Mouse (Mus musculus): ENCODE results near the gene Pik3r2. TPM values are rescaled to one million over a fixed set of nuclear protein-coding genes. Genes with fewer than 3 reads are reported as not detected.

The Pik3r2 gene
- polyA plus RNA-seq, 1 experiment from 2014 or later: 8.9 TPM

- no peaks in the 10 kb centered on the region for H3K27me3 ChIP-seq (ENCODE audit: insufficient read depth, low read length)
- 90% methylated on average over 25 of the region's 25 CpGs for WGBS (ENCODE audit: insufficient replicate concordance)
- H3K36me3 ChIP-seq (replicated peaks; ENCODE audit: insufficient read depth, low read length): peaks cover 77% of the 10 kb centered on the region
- TF ChIP-seq CTCF (IDR thresholded peaks at IDR 0.05; ENCODE audit: low read depth) (no peak), EP300 (IDR thresholded peaks at IDR 0.05; ENCODE audit: low read depth) (no peak)
- H3K4me2 ChIP-seq (ENCODE audit: low read depth, low read length): no peak overlapping the region
- no peak overlapping the region for H3K27ac ChIP-seq (ENCODE audit: low read depth)
- DNase-seq: no peak
- H3K9me3 ChIP-seq (ENCODE audit: low read length): no peaks in the 10 kb centered on the region
- ATAC-seq: no peak
- no peak overlapping the region for H3K4me3 ChIP-seq (ENCODE audit: low read depth, low read length)
- no peak overlapping the region for H3K9ac ChIP-seq (replicated peaks)
- H3K4me1 ChIP-seq (ENCODE audit: insufficient read depth): peaks cover 15% of the 10 kb centered on the region
These were observed 10.0 kb upstream of the Pik3r2 start for GRCm38 (mm10) chr8:70786291-70787050.

DNA sequence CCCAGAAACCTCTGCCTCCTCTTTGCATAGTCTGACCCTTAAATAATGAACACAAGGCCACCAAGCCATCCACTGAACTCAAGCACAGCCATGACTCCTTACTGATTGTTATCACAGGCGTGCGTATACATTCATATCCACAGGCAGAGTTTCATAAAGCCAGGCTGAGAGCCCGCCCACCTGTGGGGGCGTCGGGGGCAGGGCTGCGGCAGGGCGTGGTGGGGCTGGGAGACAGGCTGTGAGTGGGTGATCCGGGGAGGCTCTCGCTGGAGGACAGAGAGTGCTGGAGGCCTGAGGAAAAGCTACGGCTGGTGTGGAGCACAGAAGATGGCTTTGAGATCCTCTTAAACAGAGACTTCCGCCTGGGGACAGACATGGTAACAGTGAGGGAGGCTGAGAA is 3.6 kb upstream of the Pik3r2 start:
- H3K4me2 ChIP-seq (ENCODE audit: low read depth, low read length): no peak overlapping the region
- H3K9me3 ChIP-seq (ENCODE audit: low read length): no peaks in the 10 kb centered on the region
- peaks cover 25% of the 10 kb centered on the region for H3K4me1 ChIP-seq (ENCODE audit: insufficient read depth)
- no peak overlapping the region for H3K4me3 ChIP-seq (ENCODE audit: low read depth, low read length)
- TF ChIP-seq CTCF (IDR thresholded peaks at IDR 0.05; ENCODE audit: low read depth) (no peak), EP300 (IDR thresholded peaks at IDR 0.05; ENCODE audit: low read depth) (no peak)
- H3K9ac ChIP-seq (replicated peaks): no peak overlapping the region
- ATAC-seq (no peak), DNase-seq (no peak)
- no peak overlapping the region for H3K27ac ChIP-seq (ENCODE audit: low read depth)
- peaks cover 59% of the 10 kb centered on the region for H3K36me3 ChIP-seq (replicated peaks; ENCODE audit: insufficient read depth, low read length)
- WGBS (ENCODE audit: insufficient replicate concordance): 65% methylated on average over 11 of the region's 11 CpGs
- no peaks in the 10 kb centered on the region for H3K27me3 ChIP-seq (ENCODE audit: insufficient read depth, low read length)

DNA sequence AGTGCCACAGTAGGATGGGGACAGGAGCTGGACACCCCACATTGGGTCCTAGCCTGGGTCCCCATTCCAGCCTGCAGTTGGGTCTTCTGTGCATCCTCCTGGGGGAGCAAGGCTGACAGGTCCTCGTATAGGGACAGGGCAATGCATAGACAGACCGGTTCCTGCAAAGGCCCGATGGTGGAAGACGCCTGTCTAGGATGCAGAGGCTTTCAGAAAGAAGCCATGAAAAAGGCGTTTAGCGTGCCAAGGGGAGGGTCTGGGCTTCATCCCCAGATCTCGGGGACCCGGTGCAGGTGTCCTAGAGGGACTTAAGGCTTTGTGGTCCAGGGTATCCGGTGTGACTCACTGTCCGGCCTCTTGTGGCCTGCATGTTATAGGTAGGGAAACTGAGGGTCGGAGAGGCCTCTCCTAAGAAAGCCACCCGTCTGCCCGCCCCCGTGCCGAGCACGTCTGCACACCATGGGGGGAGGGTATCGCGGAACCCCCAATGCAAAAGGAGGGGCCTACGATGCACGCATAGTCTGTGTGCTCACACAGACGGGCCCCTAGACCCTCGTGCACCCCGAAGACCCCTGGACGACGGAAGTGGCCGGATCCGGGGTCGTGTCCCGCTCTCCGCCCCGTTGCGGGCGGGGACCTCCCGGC is 540 bp downstream of the Pik3r2 start:
- TF ChIP-seq EP300 (IDR thresholded peaks at IDR 0.05; ENCODE audit: low read depth): no peak
- DNase-seq (no peak), ATAC-seq (no peak)
- H3K27me3 ChIP-seq (ENCODE audit: insufficient read depth, low read length): no peaks in the 10 kb centered on the region
- no peaks in the 10 kb centered on the region for H3K9me3 ChIP-seq (ENCODE audit: low read length)
- H3K4me2 ChIP-seq (ENCODE audit: low read depth, low read length): peak overlapping the region; percentile 99
- 2% methylated on average over 34 of the region's 34 CpGs for WGBS (ENCODE audit: insufficient replicate concordance)
- peak overlapping the region; percentile 63 for H3K4me3 ChIP-seq (ENCODE audit: low read depth, low read length)
- peak overlapping the region; percentile 88 for H3K9ac ChIP-seq (replicated peaks)
- peaks cover 38% of the 10 kb centered on the region for H3K4me1 ChIP-seq (ENCODE audit: insufficient read depth)
- peak overlapping the region; percentile 49 for H3K27ac ChIP-seq (ENCODE audit: low read depth)
- H3K36me3 ChIP-seq (replicated peaks; ENCODE audit: insufficient read depth, low read length): peaks cover 33% of the 10 kb centered on the region

GRCm38 (mm10) chr8:70775227-70775626 is 1.3 kb downstream of the Pik3r2 start:
- no peaks in the 10 kb centered on the region for H3K27me3 ChIP-seq (ENCODE audit: insufficient read depth, low read length)
- H3K9me3 ChIP-seq (ENCODE audit: low read length): no peaks in the 10 kb centered on the region
- no peak overlapping the region for H3K4me3 ChIP-seq (ENCODE audit: low read depth, low read length)
- H3K36me3 ChIP-seq (replicated peaks; ENCODE audit: insufficient read depth, low read length): peaks cover 33% of the 10 kb centered on the region
- peak overlapping the region; percentile 88 for H3K9ac ChIP-seq (replicated peaks)
- H3K27ac ChIP-seq (ENCODE audit: low read depth): peak overlapping the region; percentile 16; the same call in 1 of the 2 replicates
- WGBS (ENCODE audit: insufficient replicate concordance): 87% methylated on average over 5 of the region's 5 CpGs
- DNase-seq (no peak), ATAC-seq (no peak)
- peak overlapping the region; percentile 99 for H3K4me2 ChIP-seq (ENCODE audit: low read depth, low read length)
- peaks cover 38% of the 10 kb centered on the region for H3K4me1 ChIP-seq (ENCODE audit: insufficient read depth)
- no peak for TF ChIP-seq EP300 (IDR thresholded peaks at IDR 0.05; ENCODE audit: low read depth)
- no peak for TF ChIP-seq CTCF (IDR thresholded peaks at IDR 0.05; ENCODE audit: low read depth)

DNA sequence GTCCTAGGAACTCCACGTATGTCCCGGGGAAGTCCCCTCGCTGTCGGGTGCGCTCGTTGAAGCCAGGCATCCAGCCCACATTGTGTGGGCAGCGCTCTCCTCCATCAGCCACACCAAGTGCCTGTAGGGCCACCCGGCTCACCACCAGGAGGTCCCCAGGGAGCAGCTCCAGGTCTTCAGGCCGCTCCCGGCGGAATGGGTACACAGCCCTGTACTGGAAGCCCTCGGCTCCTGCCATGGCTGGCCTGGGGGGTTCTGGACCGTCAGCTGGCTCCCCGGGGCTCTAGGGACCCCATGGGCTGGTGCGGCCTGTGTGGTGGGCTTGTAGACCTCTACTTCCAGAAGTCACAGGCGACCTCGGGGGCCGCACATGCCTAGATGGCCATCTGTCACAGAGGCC is 1.8 kb downstream of the Pik3r2 start:
- Histone ChIP-seq H3K36me3 (replicated peaks; ENCODE audit: insufficient read depth, low read length) (peaks cover 29% of the 10 kb centered on the region), H3K9me3 (ENCODE audit: low read length) (no peaks in the 10 kb centered on the region), H3K27ac (ENCODE audit: low read depth) (no peak overlapping the region), H3K4me1 (ENCODE audit: insufficient read depth) (peaks cover 38% of the 10 kb centered on the region), H3K27me3 (ENCODE audit: insufficient read depth, low read length) (no peaks in the 10 kb centered on the region), H3K4me3 (ENCODE audit: low read depth, low read length) (no peak overlapping the region), H3K4me2 (ENCODE audit: low read depth, low read length) (no peak overlapping the region), H3K9ac (replicated peaks) (no peak overlapping the region; the same call in 1 of the 2 replicates)
- WGBS (ENCODE audit: insufficient replicate concordance): 89% methylated on average over 18 of the region's 18 CpGs
- ATAC-seq: no peak
- no peak for DNase-seq
- TF ChIP-seq CTCF (IDR thresholded peaks at IDR 0.05; ENCODE audit: low read depth) (no peak), EP300 (IDR thresholded peaks at IDR 0.05; ENCODE audit: low read depth) (no peak)

- DNase-seq (peak; percentile 72), ATAC-seq (no peak)
- Histone ChIP-seq H3K4me3 (ENCODE audit: low read depth, low read length) (no peak overlapping the region), H3K9me3 (ENCODE audit: low read length) (no peaks in the 10 kb centered on the region), H3K27me3 (ENCODE audit: insufficient read depth, low read length) (no peaks in the 10 kb centered on the region), H3K4me1 (ENCODE audit: insufficient read depth) (peaks cover 45% of the 10 kb centered on the region), H3K27ac (ENCODE audit: low read depth) (no peak overlapping the region), H3K9ac (replicated peaks) (peak overlapping the region; percentile 51), H3K36me3 (replicated peaks; ENCODE audit: insufficient read depth, low read length) (peaks cover 23% of the 10 kb centered on the region), H3K4me2 (ENCODE audit: low read depth, low read length) (no peak overlapping the region)
- no peak for TF ChIP-seq CTCF (IDR thresholded peaks at IDR 0.05; ENCODE audit: low read depth)
- no peak for TF ChIP-seq EP300 (IDR thresholded peaks at IDR 0.05; ENCODE audit: low read depth)
- WGBS (ENCODE audit: insufficient replicate concordance): 42% methylated on average over 9 of the region's 9 CpGs
These were observed 2.7 kb downstream of the Pik3r2 start for GRCm38 (mm10) chr8:70773833-70774232.

Measured in liver, postnatal 0 days (tissue).